Mouse (Mus musculus): ENCODE results near the gene Ube2g2. TPM values are rescaled to one million over a fixed set of nuclear protein-coding genes. Genes with fewer than 3 reads are reported as not detected.
A peak's percentile ranks its signal among the peaks of the same experiment; 100 is the strongest.

Ube2g2 gene
- total RNA-seq (2021), result 10 to 100 TPM; 80.9 to 82.8 TPM
- long read RNA-seq, experiment 1, transcript Ube2g2-204 (6 exons, 2,031 nt), result major isoform, 135 of 147 reads
- long read RNA-seq, experiment 1, partial matches to known transcripts, result 2 of 147 reads
- long read RNA-seq, experiment 1, other reads (novel, unspliced or antisense), result 10 of 147 reads
- long read RNA-seq, experiment 2, transcript Ube2g2-204 (6 exons, 2,031 nt), result major isoform, 51 of 65 reads
- long read RNA-seq, experiment 2, partial matches to known transcripts, result 0 of 65 reads
- long read RNA-seq, experiment 2, other reads (novel, unspliced or antisense), result 14 of 65 reads

- peak; percentile 95 to 96 for DNase-seq
Measured at GRCm38 (mm10) chr10:77622055-77622988, at the start of gene Ube2g2. Gene Ube2g2 (plus strand): TSS chr10:77622275.

- no peak for DNase-seq
Measured at GRCm38 (mm10) chr10:77573162-77573561, 48.9 kb upstream of the Ube2g2 start.

DNA sequence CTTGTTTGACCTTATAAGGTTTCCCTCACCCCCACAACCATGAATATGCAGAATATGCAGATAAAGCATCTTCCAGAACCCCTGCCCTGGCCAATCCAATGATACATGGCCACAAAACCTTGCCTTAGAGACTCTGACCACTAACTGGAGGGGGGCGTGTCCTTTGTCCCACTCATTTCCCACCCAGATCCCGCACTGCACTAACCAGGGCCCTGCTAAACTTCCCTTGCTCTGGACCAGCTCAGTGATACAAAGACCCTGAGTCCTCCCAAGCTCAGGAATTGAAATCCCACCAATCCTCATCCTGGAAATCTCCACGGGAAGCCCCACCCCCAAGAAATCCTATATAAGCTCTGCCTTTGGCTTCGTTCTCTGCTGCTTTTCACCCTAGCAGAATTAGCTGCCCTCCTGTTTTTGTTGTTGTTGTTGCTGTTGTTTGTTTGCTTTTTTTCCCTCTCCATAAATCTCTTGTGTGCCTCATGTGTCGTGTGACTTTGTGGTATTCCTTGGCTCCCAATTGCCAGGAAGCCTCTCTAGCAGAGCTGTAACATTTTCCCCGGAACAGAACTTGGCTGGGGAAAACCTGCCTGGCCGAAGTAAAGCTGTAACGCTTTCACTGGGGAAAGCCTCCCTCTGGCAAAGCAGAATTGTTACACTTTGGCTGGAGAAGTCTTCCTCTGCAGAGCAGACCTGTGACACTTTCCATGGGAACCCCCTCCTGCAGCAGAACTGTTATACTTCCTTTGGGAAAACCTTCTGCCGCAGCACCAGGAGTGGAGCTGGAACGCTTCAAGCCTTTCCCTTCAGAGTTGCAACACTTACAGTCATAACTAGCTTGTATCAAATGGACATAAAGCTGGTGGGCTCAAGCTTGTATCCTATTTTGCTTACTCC is 41.8 kb upstream of the Ube2g2 start:
- peak; percentile 31 to 44 for DNase-seq

GRCm38 (mm10) chr10:77581023-77581407 is 41.1 kb upstream of the Ube2g2 start:
- no peak for DNase-seq

DNA sequence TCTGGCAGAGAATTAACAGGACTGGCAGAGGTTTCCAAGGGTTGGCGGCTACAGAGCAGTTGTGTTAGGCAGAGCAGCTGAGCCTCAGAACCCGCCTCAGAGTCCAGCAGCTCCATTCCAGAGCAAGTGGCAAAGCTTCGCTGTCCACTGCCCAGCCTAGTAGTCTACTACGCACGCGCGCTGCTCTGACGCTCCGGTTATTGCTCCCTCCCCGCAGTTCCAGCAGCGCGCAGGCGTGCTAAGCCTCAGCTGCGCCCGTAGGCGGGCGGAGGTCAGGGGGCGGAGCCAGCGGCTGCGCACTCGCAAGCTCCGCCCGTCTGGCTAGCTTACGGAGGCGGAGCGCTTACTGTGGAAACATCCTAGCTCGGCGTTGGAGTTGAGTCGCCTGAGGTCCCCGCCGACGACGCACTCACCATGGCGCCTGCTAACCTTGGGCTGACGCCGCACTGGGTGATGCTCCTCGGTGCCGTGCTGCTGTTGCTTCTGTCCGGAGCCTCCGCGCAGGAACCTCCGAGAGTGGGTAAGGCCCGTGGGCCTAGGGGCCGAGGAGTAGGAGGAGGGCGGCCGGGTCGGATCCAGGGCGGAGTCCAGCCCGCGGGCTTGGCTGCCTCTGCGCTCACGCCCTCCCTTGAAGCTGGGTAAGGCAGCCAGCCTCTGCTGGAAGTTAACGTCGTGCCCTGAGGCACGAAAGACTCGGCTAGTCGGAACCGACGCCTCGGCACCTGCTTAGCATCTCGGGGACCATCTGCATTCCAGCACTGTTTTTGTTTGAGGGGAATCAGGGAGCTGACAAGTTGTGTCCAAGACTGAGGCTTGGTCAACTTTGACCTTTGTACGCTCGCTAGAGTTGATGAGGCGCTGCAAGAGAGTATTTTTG is 40.4 kb upstream of the Ube2g2 start, which contains the start of gene Pttg1ip:
Gene Pttg1ip (plus strand): TSS at position 313 of the 877 bp plus-strand sequence.
- peak; percentile 94 to 98 for DNase-seq

GRCm38 (mm10) chr10:77582285-77582618 is 39.8 kb upstream of the Ube2g2 start:
- no peak for DNase-seq

- peak; percentile 49 to 79 for DNase-seq
Measured at GRCm38 (mm10) chr10:77583795-77584422, 38.2 kb upstream of the Ube2g2 start.

DNA sequence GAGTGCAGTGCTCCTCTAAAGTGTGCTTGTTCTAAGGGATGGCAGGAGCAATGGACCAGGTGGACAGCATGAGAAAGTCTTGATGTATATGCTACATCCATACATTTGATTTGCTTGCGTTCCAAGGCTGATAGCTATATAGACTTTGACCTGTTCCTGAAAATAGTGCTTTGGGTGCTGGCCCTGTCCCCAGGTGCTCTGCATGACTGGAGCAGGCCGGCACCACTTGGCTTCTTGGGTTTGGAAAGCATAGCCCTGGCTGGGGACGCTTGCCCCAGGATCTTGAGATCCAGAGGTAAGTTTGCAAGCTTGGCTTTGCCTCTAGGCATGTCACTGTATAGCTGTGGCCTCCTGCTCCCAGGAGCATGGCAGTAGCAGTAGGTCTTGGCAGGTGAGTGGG is 35.4 kb upstream of the Ube2g2 start:
- no peak for DNase-seq

- no peak for DNase-seq
Measured at GRCm38 (mm10) chr10:77587091-77587775, 34.8 kb upstream of the Ube2g2 start.

GRCm38 (mm10) chr10:77588036-77588435 is 34.0 kb upstream of the Ube2g2 start:
- no peak for DNase-seq

GRCm38 (mm10) chr10:77589117-77589516 is 33.0 kb upstream of the Ube2g2 start:
- DNase-seq, result no peak

DNA sequence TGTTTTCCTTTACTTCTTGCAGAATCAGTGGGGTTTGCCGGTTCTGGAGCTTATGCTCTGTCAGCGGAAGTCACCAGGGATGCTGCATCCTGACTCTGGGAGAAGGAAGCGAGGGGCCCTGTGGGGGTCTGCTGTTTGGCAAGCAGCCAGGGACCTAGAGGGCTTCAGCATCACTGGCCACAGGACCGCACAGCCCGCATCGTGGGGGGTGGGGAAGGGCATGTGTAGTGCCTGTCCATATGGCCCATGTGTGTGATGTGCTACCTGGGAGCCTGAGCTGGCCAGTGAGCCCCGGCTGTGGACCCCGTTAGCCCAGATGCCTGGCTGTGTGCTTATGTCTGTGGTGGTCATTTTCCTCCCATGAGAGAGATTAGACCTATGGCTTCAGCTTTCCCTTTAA is 32.3 kb upstream of the Ube2g2 start:
- DNase-seq, result no peak

GRCm38 (mm10) chr10:77590812-77591211 is 31.3 kb upstream of the Ube2g2 start:
- peak; percentile 55 to 56 for DNase-seq

GRCm38 (mm10) chr10:77591546-77591945 is 30.5 kb upstream of the Ube2g2 start:
- DNase-seq, result no peak

- DNase-seq, result no peak
Measured at GRCm38 (mm10) chr10:77596060-77596459, 26.0 kb upstream of the Ube2g2 start.

DNA sequence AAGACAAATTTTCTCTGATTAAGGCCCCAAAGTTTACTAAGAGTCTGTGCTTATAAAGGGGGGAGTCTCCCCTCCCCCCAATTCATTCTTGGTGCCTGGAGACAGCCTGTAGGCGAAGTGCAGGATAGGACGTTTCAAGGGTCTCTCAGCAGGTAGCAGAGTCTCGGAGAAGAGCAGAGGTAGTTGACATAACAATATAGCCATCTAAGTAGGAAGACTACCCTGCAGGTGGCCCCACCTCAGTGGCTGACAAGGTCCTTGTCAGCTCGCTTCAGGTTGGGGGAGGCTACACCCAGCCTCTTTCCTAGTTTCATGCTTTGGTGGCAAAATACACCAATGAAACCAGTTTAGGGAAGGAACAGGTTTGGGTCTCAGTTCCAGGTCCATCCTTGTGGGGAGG is 19.1 kb upstream of the Ube2g2 start:
- no peak for DNase-seq

DNA sequence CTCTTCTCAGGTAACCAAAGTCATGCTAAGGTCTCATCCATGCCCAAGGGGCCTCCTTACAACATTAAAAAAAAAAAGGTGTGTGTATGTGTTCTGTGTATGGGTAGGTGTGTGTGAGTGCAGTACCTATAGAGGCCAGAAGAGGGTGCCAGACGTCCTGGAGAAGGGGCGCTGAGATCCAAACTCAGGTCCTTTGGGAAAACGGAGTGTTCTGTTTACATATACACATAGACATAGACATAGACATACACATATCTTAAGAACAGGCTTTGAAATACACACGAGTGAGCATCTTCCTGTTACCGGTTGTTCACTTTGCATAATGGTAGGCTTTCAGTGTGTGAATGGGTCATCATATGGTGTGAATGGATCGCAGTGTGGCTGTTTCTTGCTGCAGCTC is 18.0 kb upstream of the Ube2g2 start:
- no peak for DNase-seq

- DNase-seq, result no peak
Measured at GRCm38 (mm10) chr10:77604958-77605357, 17.1 kb upstream of the Ube2g2 start.

GRCm38 (mm10) chr10:77605368-77605767 is 16.7 kb upstream of the Ube2g2 start:
- DNase-seq, result peak in 1 of 2 experiments; percentile 64

Measured in heart, adult 18-20 months (tissue).